ENCODE assay signal across 20 mouse cellular contexts in genomic region chr6:67884893-67885292, GRCm38 (mm10).
DNase-seq lines count a peak whose midpoint lies in the region; ATAC-seq and TF ChIP-seq lines count a peak whose summit lies in the region.
"Had no signal": no experiment of that assay in that cellular context is flagged by ENCODE, and none has a peak within 500 bp of the region (broad histone marks: within the 10 kb centered on the region; RNA-seq: fewer than 3 reads in every experiment).

No protein-coding gene starts in this region.

- H3K4me1 ChIP-seq in E14TG2a.4 (replicated peaks; ENCODE audit: low read depth, low read length), result peaks cover 14% of the 10 kb centered on the region; the same call in 1 of the 2 replicates
- no peaks in the 10 kb centered on the region for H3K4me1 ChIP-seq in midbrain, embryonic 10.5 days
- H3K4me1 ChIP-seq in hindbrain, embryonic 16.5 days (ENCODE audit: control insufficient read depth, insufficient read depth, low read depth, low read length), result no peaks in the 10 kb centered on the region
- H3K4me1 ChIP-seq: embryonic facial prominence, embryonic 10.5 days; embryonic facial prominence, embryonic 12.5 days; forebrain, embryonic 13.5 days; forebrain, embryonic 15.5 days had no signal

- no peak overlapping the region for H3K9ac ChIP-seq in hindbrain, embryonic 16.5 days (ENCODE audit: low read depth, low read length)
- H3K9ac ChIP-seq: embryonic facial prominence, embryonic 12.5 days; forebrain, embryonic 13.5 days; forebrain, embryonic 15.5 days; forebrain, postnatal 0 days had no signal

- no peak overlapping the region for H3K27ac ChIP-seq in midbrain, embryonic 10.5 days (replicated peaks)
- no peak overlapping the region for H3K27ac ChIP-seq in hindbrain, embryonic 16.5 days (ENCODE audit: low read depth, low read length)
- H3K27ac ChIP-seq: embryonic facial prominence, embryonic 10.5 days; embryonic facial prominence, embryonic 12.5 days; forebrain, embryonic 13.5 days; forebrain, embryonic 15.5 days had no signal

- 0 out of 2 replicates have a peak, but pooled peaks have one; percentile 7 for TF ChIP-seq CTCF in E14TG2a.4 (conservative IDR thresholded peaks at IDR 0.05; ENCODE audit: low read length)

- no peak overlapping the region for H3K4me3 ChIP-seq in E14TG2a.4 (replicated peaks; ENCODE audit: low read length)
- no peak overlapping the region for H3K4me3 ChIP-seq in midbrain, embryonic 10.5 days
- H3K4me3 ChIP-seq in hindbrain, embryonic 16.5 days (ENCODE audit: low read length), result no peak overlapping the region
- H3K4me3 ChIP-seq: embryonic facial prominence, embryonic 10.5 days; embryonic facial prominence, embryonic 12.5 days; forebrain, embryonic 13.5 days; forebrain, embryonic 15.5 days had no signal

- ATAC-seq in hindbrain, embryonic 16.5 days, result no peak
- ATAC-seq: forebrain, embryonic 13.5 days; forebrain, embryonic 15.5 days; forebrain, postnatal 0 days had no signal

- DNase-seq in A20 (ENCODE audit: low read depth, low spot score) (peak; percentile 30), ES-CJ7 (ENCODE audit: low read depth, low spot score) (peak; percentile 39), ZHBTc4 (ENCODE audit: low read depth, low spot score) (peak; percentile 30)
- DNase-seq in kidney, postnatal 10 days, result no peak
- DNase-seq in midbrain, embryonic 10.5 days (ENCODE audit: low spot score), result no peak
- DNase-seq: adrenal gland, adult 2 months; adrenal gland, postnatal 10 days; adrenal gland, postnatal 25 days; cerebellum, adult 11 months; cerebellum, adult 2 months; cerebellum, adult 9-10 months; cerebellum, postnatal 10 days; cerebellum, postnatal 25 days; forebrain, postnatal 0 days had no signal

- peaks cover 43% of the 10 kb centered on the region for H3K9me3 ChIP-seq in E14TG2a.4 (ENCODE audit: low read length)
- H3K9me3 ChIP-seq in midbrain, embryonic 10.5 days (replicated peaks), result no peaks in the 10 kb centered on the region; the same call in 1 of the 2 replicates
- H3K9me3 ChIP-seq in hindbrain, embryonic 16.5 days (ENCODE audit: control insufficient read depth, low read length), result no peaks in the 10 kb centered on the region
- H3K9me3 ChIP-seq: embryonic facial prominence, embryonic 10.5 days; embryonic facial prominence, embryonic 12.5 days; forebrain, embryonic 13.5 days; forebrain, embryonic 15.5 days had no signal

- 90% methylated on average over 5 of the region's 5 CpGs for whole genome bisulfite sequencing in midbrain, embryonic 10.5 days
- WGBS in hindbrain, embryonic 16.5 days, result 86% methylated on average over 5 of the region's 5 CpGs

- no peaks in the 10 kb centered on the region for H3K27me3 ChIP-seq in E14TG2a.4 (ENCODE audit: insufficient read depth, low read length)
- no peaks in the 10 kb centered on the region for H3K27me3 ChIP-seq in midbrain, embryonic 10.5 days (ENCODE audit: low read depth, poor library complexity, severe bottlenecking)
- no peaks in the 10 kb centered on the region for H3K27me3 ChIP-seq in hindbrain, embryonic 16.5 days (replicated peaks; ENCODE audit: control insufficient read depth, insufficient read depth, low read length)
- H3K27me3 ChIP-seq: embryonic facial prominence, embryonic 12.5 days; forebrain, embryonic 13.5 days; forebrain, embryonic 15.5 days had no signal

- no peak overlapping the region for H3K4me2 ChIP-seq in hindbrain, embryonic 16.5 days (ENCODE audit: low read length)
- H3K4me2 ChIP-seq: embryonic facial prominence, embryonic 12.5 days; forebrain, embryonic 13.5 days; forebrain, embryonic 15.5 days had no signal

- H3K36me3 ChIP-seq in E14TG2a.4 (ENCODE audit: insufficient read depth, low read length), result peaks cover 8% of the 10 kb centered on the region
- no peaks in the 10 kb centered on the region for H3K36me3 ChIP-seq in midbrain, embryonic 10.5 days
- no peaks in the 10 kb centered on the region for H3K36me3 ChIP-seq in hindbrain, embryonic 16.5 days (ENCODE audit: control insufficient read depth, insufficient read depth, low read length)
- H3K36me3 ChIP-seq: embryonic facial prominence, embryonic 10.5 days; embryonic facial prominence, embryonic 12.5 days; forebrain, embryonic 15.5 days had no signal

Comparison
In these comparisons a context has a peak if more than half of its experiments do, and no peak if none do; other contexts are left out.
1. DNase-seq: peak in A20 (single experiment), ES-CJ7 (single experiment) and ZHBTc4 (single experiment); none in kidney, postnatal 10 days (single experiment) and midbrain, embryonic 10.5 days (single experiment).